Mouse (Mus musculus) CD4-positive helper T cell, adult 2 months (primary cell): ENCODE results near the gene Rxfp4.
A peak's percentile ranks its signal among the peaks of the same experiment; 100 is the strongest.

ENCODE experiments used
- DNase-seq: peaks from one replicate; pipeline ENCODE4 v3.0.0-alpha.2; 2012; ENCODE audit warnings: low read depth, missing footprints, low spot score

The Rxfp4 gene

GRCm38 (mm10) chr3:88652846-88653515 lies at the start of gene Rxfp4:
Gene Rxfp4, minus strand, starts transcription at chr3:88653142.
- no peak for DNase-seq

- DNase-seq: no peak
Observed at GRCm38 (mm10) chr3:88701222-88701621, 48.3 kb upstream of the Rxfp4 start.

- no peak for DNase-seq
Observed at GRCm38 (mm10) chr3:88700247-88700646, 47.3 kb upstream of the Rxfp4 start.

- no peak for DNase-seq
Observed at GRCm38 (mm10) chr3:88698834-88699233, 45.9 kb upstream of the Rxfp4 start.

GRCm38 (mm10) chr3:88698051-88698450 lies 45.1 kb upstream of the Rxfp4 start:
- DNase-seq: no peak

- DNase-seq: no peak
Observed at GRCm38 (mm10) chr3:88695545-88695944, 42.6 kb upstream of the Rxfp4 start.

GRCm38 (mm10) chr3:88689079-88689478 lies 36.1 kb upstream of the Rxfp4 start:
- DNase-seq: no peak

GRCm38 (mm10) chr3:88686734-88687611 lies 34.0 kb upstream of the Rxfp4 start:
- DNase-seq: peak; percentile 48

GRCm38 (mm10) chr3:88685958-88686451 lies 33.1 kb upstream of the Rxfp4 start:
- peak; percentile 65 for DNase-seq

GRCm38 (mm10) chr3:88684980-88685941 lies 32.3 kb upstream of the Rxfp4 start, which contains the start of gene Khdc4:
Gene Khdc4, plus strand, starts transcription at chr3:88685803.
- peak; percentile 99 for DNase-seq

GRCm38 (mm10) chr3:88684236-88684979 lies 31.5 kb upstream of the Rxfp4 start:
- no peak for DNase-seq

- no peak for DNase-seq
Observed at GRCm38 (mm10) chr3:88683814-88684213, 30.9 kb upstream of the Rxfp4 start.

GRCm38 (mm10) chr3:88677399-88677798 lies 24.5 kb upstream of the Rxfp4 start:
- DNase-seq: peak; percentile 75

GRCm38 (mm10) chr3:88664095-88664494 lies 11.2 kb upstream of the Rxfp4 start:
- DNase-seq: peak; percentile 48

GRCm38 (mm10) chr3:88659798-88660197 lies 6.9 kb upstream of the Rxfp4 start:
- DNase-seq: no peak

- DNase-seq: no peak
Observed at GRCm38 (mm10) chr3:88658441-88659127, 5.6 kb upstream of the Rxfp4 start.

GRCm38 (mm10) chr3:88655619-88656018 lies 2.7 kb upstream of the Rxfp4 start:
- DNase-seq: no peak

GRCm38 (mm10) chr3:88654621-88655020 lies 1.7 kb upstream of the Rxfp4 start:
- no peak for DNase-seq

GRCm38 (mm10) chr3:88653516-88654370 lies 801 bp upstream of the Rxfp4 start:
- no peak for DNase-seq
